Mouse (Mus musculus): ENCODE measurements around the gene Olfr1278.
"Not testable (repeated sequence)": the region's sequence is repeated elsewhere in the genome, so short reads cannot be mapped to it uniquely, and the experiment has no call there.

Olfr1278 gene

GRCm38 (mm10) chr2:111289836-111290235 is at the start of gene Olfr1278:
TSS of gene Olfr1278 (plus strand) at chr2:111290136.
- DNase-seq (ENCODE audit: low read depth, low spot score): no peak

- DNase-seq (ENCODE audit: low read depth, low spot score): no peak
Observed at GRCm38 (mm10) chr2:111254216-111254615, 35.7 kb upstream of the Olfr1278 start, which contains the start of gene Olfr1276. TSS of gene Olfr1276 (plus strand) at chr2:111254516.

GRCm38 (mm10) chr2:111274006-111274405 is 15.9 kb upstream of the Olfr1278 start, which contains the start of gene Olfr1277:
TSS of gene Olfr1277 (minus strand) at chr2:111274106.
- DNase-seq (ENCODE audit: low read depth, low spot score): no peak

- no peak for DNase-seq (ENCODE audit: low read depth, low spot score)
Observed at GRCm38 (mm10) chr2:111298541-111298940, 8.6 kb downstream of the Olfr1278 start.

GRCm38 (mm10) chr2:111300374-111300773 is 10.4 kb downstream of the Olfr1278 start, which contains the start of gene Olfr1279:
TSS of gene Olfr1279 (plus strand) at chr2:111300635.
- no peak for DNase-seq (ENCODE audit: low read depth, low spot score)

GRCm38 (mm10) chr2:111313717-111314116 is 23.8 kb downstream of the Olfr1278 start, which contains the start of gene Olfr1280:
TSS of gene Olfr1280 (plus strand) at chr2:111314017.
- DNase-seq (ENCODE audit: low read depth, low spot score): no peak

- DNase-seq (ENCODE audit: low read depth, low spot score): no peak
Observed at GRCm38 (mm10) chr2:111326220-111326619, 36.3 kb downstream of the Olfr1278 start, which contains the start of gene Olfr1281. TSS of gene Olfr1281 (plus strand) at chr2:111326520.

- not testable (repeated sequence) for DNase-seq (ENCODE audit: low read depth, low spot score)
Observed at GRCm38 (mm10) chr2:111333721-111334120, 43.8 kb downstream of the Olfr1278 start.

GRCm38 (mm10) chr2:111335976-111336375 is 46.0 kb downstream of the Olfr1278 start, which contains the start of gene Olfr1282:
TSS of gene Olfr1282 (minus strand) at chr2:111336076.
- no peak for DNase-seq (ENCODE audit: low read depth, low spot score)

Measured in CD4-positive, CD25-positive, alpha-beta regulatory T cell, adult 2 months (primary cell).